Mouse (Mus musculus): ENCODE results near the gene Chpf. TPM values are rescaled to one million over a fixed set of nuclear protein-coding genes. Genes with fewer than 3 reads are reported as not detected.

Chpf gene
- total RNA-seq, 2 experiments from 2014 or later = 36.9 to 43.6 TPM

DNA sequence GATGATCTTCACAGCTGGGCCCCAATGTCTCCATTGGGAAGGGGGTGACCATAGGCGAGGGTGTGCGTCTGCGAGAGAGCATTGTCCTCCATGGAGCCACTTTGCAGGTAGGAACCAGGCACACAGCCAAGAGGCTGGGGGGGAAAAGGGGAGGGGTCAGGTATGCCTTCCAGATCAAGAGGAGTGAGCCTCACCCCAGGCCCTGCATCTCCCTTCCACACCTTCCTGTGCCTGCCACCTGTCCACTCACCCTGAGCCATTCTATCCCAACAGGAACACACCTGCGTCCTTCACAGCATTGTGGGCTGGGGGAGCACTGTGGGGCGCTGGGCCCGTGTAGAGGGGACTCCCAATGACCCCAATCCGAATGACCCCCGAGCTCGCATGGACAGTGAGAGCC is 36.9 kb downstream of the Chpf start:
- DNase-seq = no peak

DNA sequence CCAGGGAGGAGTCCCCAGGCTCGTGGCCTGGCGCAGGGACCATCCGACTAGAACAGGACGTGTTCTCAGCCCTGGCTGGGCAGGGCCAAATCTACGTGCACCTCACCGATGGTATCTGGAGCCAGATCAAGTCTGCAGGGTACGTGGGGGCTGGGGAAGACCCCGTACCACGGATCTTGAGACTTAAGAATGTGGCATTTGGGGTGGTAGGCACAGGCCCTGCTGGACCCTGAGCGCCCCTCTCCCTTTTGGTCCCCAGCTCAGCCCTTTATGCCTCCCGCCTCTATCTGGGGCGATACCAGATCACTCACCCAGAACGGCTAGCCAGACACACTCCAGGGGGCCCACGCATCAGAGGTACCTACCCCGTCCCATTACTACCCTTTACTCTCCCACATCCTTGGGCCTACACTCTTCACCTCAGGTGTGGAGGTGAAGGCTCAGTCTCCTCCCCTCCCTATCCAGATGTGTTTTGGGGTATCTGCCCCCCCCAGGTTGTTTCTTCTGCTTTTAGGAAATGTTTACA is 37.6 kb downstream of the Chpf start:
- no peak for DNase-seq

DNA sequence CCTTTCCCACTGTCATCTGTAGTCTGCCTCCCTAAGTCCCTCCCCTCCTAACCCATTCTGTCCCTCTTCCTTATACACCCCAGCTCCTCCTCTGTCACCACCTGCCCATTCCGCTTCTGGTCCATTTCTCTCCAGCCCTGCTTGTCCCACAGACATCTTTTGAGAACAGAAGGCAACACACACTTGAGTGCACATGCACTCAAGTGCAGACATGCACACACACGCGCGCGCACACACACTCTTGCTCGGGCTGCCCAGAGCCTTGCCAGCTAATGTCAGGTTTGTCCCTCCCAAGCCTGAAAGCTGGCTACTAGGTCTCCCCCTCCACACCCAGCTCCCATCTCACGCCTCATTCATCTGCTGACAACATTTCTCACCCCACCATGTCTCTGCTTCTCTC is 38.4 kb downstream of the Chpf start:
- DNase-seq = no peak

- DNase-seq = no peak
These were observed 40.3 kb downstream of the Chpf start for GRCm38 (mm10) chr1:75438782-75439181.

DNA sequence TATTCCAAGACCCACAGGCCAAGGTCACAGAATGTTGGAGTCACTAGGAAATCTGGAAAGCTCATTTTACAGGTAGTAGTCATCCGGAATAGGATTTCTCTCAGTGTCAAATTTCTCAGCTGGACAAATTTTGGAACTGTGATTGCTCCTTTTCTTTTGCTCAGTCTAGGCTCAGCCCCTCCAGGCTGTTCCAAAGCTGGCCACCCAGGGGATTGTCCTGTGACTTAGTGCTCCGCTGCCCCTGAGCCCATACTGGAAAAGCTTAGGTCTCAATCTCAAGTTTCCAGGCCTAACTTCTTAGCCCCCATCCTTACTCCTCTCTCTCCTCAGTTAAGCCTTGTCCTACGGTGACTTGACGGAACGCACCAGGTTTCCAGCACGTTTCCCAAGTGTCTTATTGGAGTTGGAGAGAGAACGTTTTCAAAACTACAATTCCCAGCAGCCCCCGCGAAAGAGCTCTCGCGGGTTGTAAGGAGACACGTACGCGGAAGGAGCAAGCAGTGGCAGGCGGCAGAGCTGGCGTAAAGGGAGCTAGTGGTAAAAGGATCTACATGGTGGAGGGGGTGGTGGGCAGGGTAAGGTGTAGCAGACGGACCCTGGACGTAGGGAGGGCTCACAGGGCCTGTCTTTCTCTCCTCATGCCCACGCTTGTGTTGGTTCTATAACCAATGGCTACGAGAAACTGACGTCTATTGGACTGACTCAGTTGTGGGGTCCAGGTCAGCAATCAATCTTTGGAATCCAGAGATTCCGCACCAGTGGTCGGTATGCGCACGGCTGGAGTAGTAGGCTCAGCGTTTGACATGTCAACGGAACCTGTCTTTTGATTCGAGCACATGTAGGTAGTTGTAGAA is 43.4 kb downstream of the Chpf start, which contains the start of gene Gmppa:
Gene Gmppa (plus strand): TSS at position 456 of the 854 bp plus-strand sequence.
- peak; percentile 88 for DNase-seq

DNA sequence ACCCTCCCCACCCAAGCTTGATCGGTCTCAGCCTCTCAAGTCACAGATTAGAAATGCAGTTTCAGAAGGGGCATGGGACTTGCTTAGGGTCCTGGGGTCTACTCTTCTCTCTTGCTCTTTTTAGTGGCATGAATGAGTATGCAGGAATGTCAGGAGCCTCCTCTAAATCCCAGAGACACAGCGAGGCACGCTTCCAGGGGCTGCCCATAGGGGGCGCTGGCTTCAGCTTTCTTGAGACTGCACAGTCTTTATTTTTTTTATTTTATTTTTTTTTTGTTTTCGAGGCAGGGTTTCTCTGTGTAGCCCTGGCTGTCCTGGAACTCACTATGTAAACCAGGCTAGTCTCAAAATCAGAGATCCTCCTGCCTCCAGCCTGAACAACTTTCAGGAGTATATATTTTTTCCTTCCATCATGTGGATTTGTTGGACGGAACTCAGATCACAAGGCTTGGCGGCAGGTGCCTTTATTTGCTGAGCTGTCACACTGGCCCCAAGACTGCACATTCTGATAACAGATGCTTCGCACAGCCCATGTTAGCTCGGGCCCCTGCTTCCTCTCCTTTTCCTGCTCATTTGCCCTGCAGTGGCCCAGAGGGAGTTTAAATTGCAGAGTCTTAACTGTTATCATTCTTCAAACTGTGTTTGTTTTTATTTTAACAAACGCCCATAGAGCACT is 53.2 kb downstream of the Chpf start:
- peak; percentile 60 for DNase-seq

Other genes with a start within 250 kb of the Chpf start
- gene A630095N17Rik, start 247.2 kb downstream of the Chpf start, total RNA-seq (2021) = not detected
- gene Dnajb2, start 242.9 kb downstream of the Chpf start, total RNA-seq (2021) = 10 to 100 TPM; 40.5 to 45.1 TPM
- gene Ptprn, start 214.8 kb downstream of the Chpf start, total RNA-seq (2021) = 10 to 100 TPM; 47.9 to 50.3 TPM
- 100 to 1,000 TPM; 103 to 109 TPM for gene Resp18, start 200.9 kb downstream of the Chpf start, total RNA-seq (2021)
- 100 to 1,000 TPM; 103 to 106 TPM for gene Dnpep, start 161.3 kb downstream of the Chpf start, total RNA-seq (2021)
- gene Des, start 119.0 kb downstream of the Chpf start, total RNA-seq (2021) = 100 to 1,000 TPM in 1 of 2 experiments, 10 to 100 TPM in 1; 62.7 to 208 TPM
- gene Speg, start 104.0 kb downstream of the Chpf start, total RNA-seq (2021) = 10 to 100 TPM; 12.8 to 30.6 TPM
- gene Gmppa, start 43.4 kb downstream of the Chpf start, total RNA-seq (2021) = 10 to 100 TPM; 58.6 to 61.8 TPM
- 1 to 10 TPM; 2.5 to 3.3 TPM for gene Asic4, start 28.9 kb downstream of the Chpf start, total RNA-seq (2021)
- 1 to 10 TPM; 2.5 to 3.8 TPM for gene Tmem198, start 225 bp upstream of the Chpf start, total RNA-seq (2021)
- 100 to 1,000 TPM in 1 of 2 experiments, 10 to 100 TPM in 1; 95.2 to 118 TPM for gene Obsl1, start 27.1 kb upstream of the Chpf start, total RNA-seq (2021)
- gene Inha, start 27.8 kb upstream of the Chpf start, total RNA-seq (2021) = 10 to 100 TPM; 47.4 to 78.9 TPM
- 10 to 100 TPM; 17.0 to 21.9 TPM for gene Stk11ip, start 42.2 kb upstream of the Chpf start, total RNA-seq (2021)
- 10 to 100 TPM; 44.3 to 68.8 TPM for gene Slc4a3, start 67.0 kb upstream of the Chpf start, total RNA-seq (2021)

All from adrenal gland, postnatal 10 days (tissue).